Mouse (Mus musculus): ENCODE measurements around the gene Chd1. TPM values are rescaled to one million over a fixed set of nuclear protein-coding genes. Genes with fewer than 3 reads are reported as not detected.

Gene Chd1
- total and polyA plus RNA-seq, 3 experiments: 1.6 to 20.7 (median 19.9) TPM

DNA sequence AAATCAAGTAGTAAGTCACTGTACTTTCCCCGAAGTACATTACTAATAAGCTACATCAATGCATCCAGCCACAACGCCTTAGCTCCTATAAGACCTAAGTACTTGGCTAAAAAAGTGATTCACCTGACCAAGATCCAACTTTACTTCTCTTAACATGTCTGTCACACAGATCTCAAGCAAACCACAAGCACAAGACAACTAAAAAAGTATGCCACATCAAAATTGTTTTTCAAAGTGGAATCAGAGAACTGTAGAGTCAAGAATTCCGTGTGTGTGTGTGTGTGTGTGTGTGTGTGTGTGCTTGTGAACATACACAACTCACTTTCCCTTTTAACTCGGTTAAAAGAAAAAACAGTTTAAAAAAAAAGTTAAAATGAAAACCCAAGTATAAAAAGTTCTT is 116.9 kb downstream of the Chd1 start:
- Histone ChIP-seq H3K4me3 (no peak overlapping the region), H3K36me3 (ENCODE audit: control insufficient read depth, insufficient read depth, low read length) (peaks cover 25% of the 10 kb centered on the region), H3K4me1 (ENCODE audit: control insufficient read depth, insufficient read depth, low read length) (peaks cover 19% of the 10 kb centered on the region), H3K79me2 (replicated peaks; ENCODE audit: control insufficient read depth, insufficient read depth, low read length) (peaks cover 10% of the 10 kb centered on the region), H3K27me3 (ENCODE audit: control insufficient read depth, insufficient read depth, low read length) (no peaks in the 10 kb centered on the region), H3K27ac (no peak overlapping the region), H3K9ac (ENCODE audit: low read depth, low read length) (no peak overlapping the region)
- TF ChIP-seq EP300 (IDR thresholded peaks at IDR 0.05; ENCODE audit: insufficient read depth, low read depth, low read length) (no peak), CTCF (IDR thresholded peaks at IDR 0.05) (no peak), POLR2A (IDR thresholded peaks at IDR 0.05; ENCODE audit: insufficient read depth, low read depth, low read length) (no peak)
- 89% methylated on average over 4 of the region's 4 CpGs for WGBS
- intact Hi-C loops (cut with DNase I): loop anchor here (10.0 kb wide), 2 partner anchors 447 to 877 kb away; partner anchors contain the start of genes 1600012H06Rik, Dll1 and Wdr27
- DNase-seq: no peak

Other genes with a start within 250 kb of the Chd1 start
- gene Psmb1, start 205.2 kb upstream of the Chd1 start, total RNA-seq (2021): 100 to 1,000 TPM; 109 to 125 TPM
- gene Psmb1, start 205.2 kb upstream of the Chd1 start, polyA plus RNA-seq (2012; rRNA removed): 93.1 and 161 TPM in 2 replicates
- gene Tbp, start 205.1 kb upstream of the Chd1 start, total RNA-seq (2021): 10 to 100 TPM in 1 of 2 experiments, 1 to 10 TPM in 1; 9.6 to 10.9 TPM
- 20.4 and 29.5 TPM in 2 replicates for gene Tbp, start 205.1 kb upstream of the Chd1 start, polyA plus RNA-seq (2012; rRNA removed)
- 10 to 100 TPM; 13.9 to 16.4 TPM for gene Pdcd2, start 177.7 kb upstream of the Chd1 start, total RNA-seq (2021)
- 9.2 and 13.1 TPM in 2 replicates for gene Pdcd2, start 177.7 kb upstream of the Chd1 start, polyA plus RNA-seq (2012; rRNA removed)
- 1 to 10 TPM; 1.3 to 1.7 TPM for gene Prdm9, start 140.6 kb upstream of the Chd1 start, total RNA-seq (2021)
- gene Prdm9, start 140.6 kb upstream of the Chd1 start, polyA plus RNA-seq (2012; rRNA removed): 1.4 and 1.8 TPM in 2 replicates
- gene Rgmb, start 126.1 kb downstream of the Chd1 start, total RNA-seq (2021): 10 to 100 TPM; 21.7 to 25.5 TPM
- 17.2 and 19.5 TPM in 2 replicates for gene Rgmb, start 126.1 kb downstream of the Chd1 start, polyA plus RNA-seq (2012; rRNA removed)